12 mouse cellular contexts compared by ENCODE assay signal in genomic region chr11:115618732-115619516, GRCm38 (mm10).
"Had no signal": no experiment of that assay in that cellular context is flagged by ENCODE, and none has a peak within 500 bp of the region (broad histone marks: within the 10 kb centered on the region; RNA-seq: fewer than 3 reads in every experiment).

No protein-coding gene starts in this region.

- H3K9ac ChIP-seq: limb, embryonic 12.5 days; liver, embryonic 15.5 days; lung, embryonic 14.5 days; midbrain, embryonic 12.5 days; neural tube, embryonic 15.5 days had no signal

- H3K27me3 ChIP-seq: limb, embryonic 12.5 days; liver, embryonic 15.5 days had no signal

- H3K9me3 ChIP-seq: limb, embryonic 12.5 days; liver, embryonic 15.5 days; midbrain, embryonic 12.5 days; neural tube, embryonic 15.5 days had no signal

- H3K4me2 ChIP-seq: limb, embryonic 12.5 days; liver, embryonic 15.5 days; lung, embryonic 14.5 days; midbrain, embryonic 12.5 days; neural tube, embryonic 15.5 days had no signal

- H3K27ac ChIP-seq: limb, embryonic 12.5 days; liver, embryonic 15.5 days; midbrain, embryonic 12.5 days; neural tube, embryonic 15.5 days had no signal

- ATAC-seq: inflammation-experienced regulatory T-cells, adult 6 months; midbrain, embryonic 16.5 days had no signal

- DNase-seq: layer of hippocampus, adult 9-11 months; lung, embryonic 14.5 days; right cerebral cortex, adult 18-20 months; right cerebral cortex, postnatal 25 days; thymus, adult 18-20 months; thymus, postnatal 14 days had no signal

- H3K4me1 ChIP-seq: limb, embryonic 12.5 days; midbrain, embryonic 12.5 days; neural tube, embryonic 15.5 days had no signal

- H3K4me3 ChIP-seq: limb, embryonic 12.5 days; liver, embryonic 15.5 days; midbrain, embryonic 12.5 days; neural tube, embryonic 15.5 days had no signal
